Mouse (Mus musculus): ENCODE results near the gene Spdl1. TPM values are rescaled to one million over a fixed set of nuclear protein-coding genes. Genes with fewer than 3 reads are reported as not detected.

The Spdl1 gene
- polyA plus RNA-seq (2014; fragmentation: Nextera tagmentation; extraction: Ambion mirVana) = 23.9 and 26.3 TPM in 2 replicates

GRCm38 (mm10) chr11:34833318-34834086 is at the start of gene Spdl1:
TSS of gene Spdl1 (minus strand) at chr11:34833641.
- WGBS = under 1% methylated on average over 49 of the region's 49 CpGs
- H3K4me1 ChIP-seq (ENCODE audit: control insufficient read depth, insufficient read depth, low read length) = peaks cover 8% of the 10 kb centered on the region
- H3K27ac ChIP-seq (ENCODE audit: low read depth, low read length) = no peak within 1 kb of the TSS
- ATAC-seq (ENCODE audit: insufficient read depth, low FRiP score, low TSS enrichment) (peak; percentile 94), DNase-seq (ENCODE audit: low spot score) (peak; percentile 97)
- no peaks in the 10 kb centered on the region for H3K27me3 ChIP-seq (ENCODE audit: control insufficient read depth, insufficient read depth, low read length)
- peak within 1 kb of the TSS; percentile 79 for H3K9ac ChIP-seq (ENCODE audit: low read length)
- H3K4me3 ChIP-seq (ENCODE audit: low read depth, low read length) = peak within 1 kb of the TSS; percentile 66
- H3K4me2 ChIP-seq (ENCODE audit: low read depth) = peak within 1 kb of the TSS; percentile 76
- peaks cover 5% of the 10 kb centered on the region; the same call in 1 of the 2 replicates for H3K36me3 ChIP-seq (ENCODE audit: control insufficient read depth, insufficient read depth, low read length)
- no peaks in the 10 kb centered on the region for H3K9me3 ChIP-seq (ENCODE audit: control insufficient read depth, low read length)

- H3K36me3 ChIP-seq (ENCODE audit: control insufficient read depth, insufficient read depth, low read length) = no peaks in the 10 kb centered on the region
- no peak for ATAC-seq (ENCODE audit: insufficient read depth, low FRiP score, low TSS enrichment)
- no peaks in the 10 kb centered on the region for H3K27me3 ChIP-seq (ENCODE audit: control insufficient read depth, insufficient read depth, low read length)
- DNase-seq (ENCODE audit: low spot score) = no peak
- no peak overlapping the region for H3K27ac ChIP-seq (ENCODE audit: low read depth, low read length)
- H3K4me2 ChIP-seq (ENCODE audit: low read depth) = no peak overlapping the region
- WGBS = 54% methylated on average over 5 of the region's 5 CpGs
- H3K4me3 ChIP-seq (ENCODE audit: low read depth, low read length) = no peak overlapping the region
- H3K4me1 ChIP-seq (ENCODE audit: control insufficient read depth, insufficient read depth, low read length) = no peaks in the 10 kb centered on the region
- no peaks in the 10 kb centered on the region for H3K9me3 ChIP-seq (ENCODE audit: control insufficient read depth, low read length)
- no peak overlapping the region for H3K9ac ChIP-seq (ENCODE audit: low read length)
These were observed 48.1 kb upstream of the Spdl1 start for GRCm38 (mm10) chr11:34881528-34881927.

- H3K4me2 ChIP-seq (ENCODE audit: low read depth) = no peak overlapping the region
- no peak for DNase-seq (ENCODE audit: low spot score)
- H3K27ac ChIP-seq (ENCODE audit: low read depth, low read length) = no peak overlapping the region
- no peaks in the 10 kb centered on the region for H3K27me3 ChIP-seq (ENCODE audit: control insufficient read depth, insufficient read depth, low read length)
- H3K36me3 ChIP-seq (ENCODE audit: control insufficient read depth, insufficient read depth, low read length) = no peaks in the 10 kb centered on the region
- 78% methylated on average over 1 of the region's 1 CpGs for WGBS
- H3K9me3 ChIP-seq (ENCODE audit: control insufficient read depth, low read length) = no peaks in the 10 kb centered on the region
- no peaks in the 10 kb centered on the region for H3K4me1 ChIP-seq (ENCODE audit: control insufficient read depth, insufficient read depth, low read length)
- no peak for ATAC-seq (ENCODE audit: insufficient read depth, low FRiP score, low TSS enrichment)
- no peak overlapping the region for H3K4me3 ChIP-seq (ENCODE audit: low read depth, low read length)
- H3K9ac ChIP-seq (ENCODE audit: low read length) = no peak overlapping the region
These were observed 46.2 kb upstream of the Spdl1 start for GRCm38 (mm10) chr11:34879678-34880077.

- WGBS = 82% methylated on average over 2 of the region's 2 CpGs
- no peak for ATAC-seq (ENCODE audit: insufficient read depth, low FRiP score, low TSS enrichment)
- no peak overlapping the region for H3K4me3 ChIP-seq (ENCODE audit: low read depth, low read length)
These were observed 40.4 kb upstream of the Spdl1 start for GRCm38 (mm10) chr11:34873861-34874260.

GRCm38 (mm10) chr11:34872432-34872831 is 39.0 kb upstream of the Spdl1 start:
- Histone ChIP-seq H3K36me3 (ENCODE audit: control insufficient read depth, insufficient read depth, low read length) (no peaks in the 10 kb centered on the region), H3K4me1 (ENCODE audit: control insufficient read depth, insufficient read depth, low read length) (no peaks in the 10 kb centered on the region), H3K27ac (ENCODE audit: low read depth, low read length) (no peak overlapping the region), H3K4me3 (ENCODE audit: low read depth, low read length) (no peak overlapping the region), H3K27me3 (ENCODE audit: control insufficient read depth, insufficient read depth, low read length) (no peaks in the 10 kb centered on the region), H3K9ac (ENCODE audit: low read length) (no peak overlapping the region), H3K9me3 (ENCODE audit: control insufficient read depth, low read length) (no peaks in the 10 kb centered on the region), H3K4me2 (ENCODE audit: low read depth) (no peak overlapping the region)
- DNase-seq (ENCODE audit: low spot score) = no peak
- no peak for ATAC-seq (ENCODE audit: insufficient read depth, low FRiP score, low TSS enrichment)
- WGBS = 81% methylated on average over 2 of the region's 2 CpGs

More at GRCm38 (mm10) chr11:34873861-34874260, 40.4 kb upstream of the Spdl1 start:
- Histone ChIP-seq H3K27me3 (ENCODE audit: control insufficient read depth, insufficient read depth, low read length) (no peaks in the 10 kb centered on the region), H3K4me1 (ENCODE audit: control insufficient read depth, insufficient read depth, low read length) (no peaks in the 10 kb centered on the region), H3K27ac (ENCODE audit: low read depth, low read length) (no peak overlapping the region), H3K9ac (ENCODE audit: low read length) (no peak overlapping the region), H3K36me3 (ENCODE audit: control insufficient read depth, insufficient read depth, low read length) (no peaks in the 10 kb centered on the region), H3K4me2 (ENCODE audit: low read depth) (no peak overlapping the region), H3K9me3 (ENCODE audit: control insufficient read depth, low read length) (no peaks in the 10 kb centered on the region)
- DNase-seq (ENCODE audit: low spot score) = no peak

- H3K27me3 ChIP-seq (ENCODE audit: control insufficient read depth, insufficient read depth, low read length) = no peaks in the 10 kb centered on the region
- H3K36me3 ChIP-seq (ENCODE audit: control insufficient read depth, insufficient read depth, low read length) = no peaks in the 10 kb centered on the region
- H3K4me2 ChIP-seq (ENCODE audit: low read depth) = no peak overlapping the region
- no peak overlapping the region for H3K9ac ChIP-seq (ENCODE audit: low read length)
- ATAC-seq (ENCODE audit: insufficient read depth, low FRiP score, low TSS enrichment) (no peak), DNase-seq (ENCODE audit: low spot score) (no peak)
- H3K4me3 ChIP-seq (ENCODE audit: low read depth, low read length) = no peak overlapping the region
- H3K27ac ChIP-seq (ENCODE audit: low read depth, low read length) = no peak overlapping the region
- H3K9me3 ChIP-seq (ENCODE audit: control insufficient read depth, low read length) = no peaks in the 10 kb centered on the region
- WGBS = 81% methylated on average over 3 of the region's 3 CpGs
- no peaks in the 10 kb centered on the region for H3K4me1 ChIP-seq (ENCODE audit: control insufficient read depth, insufficient read depth, low read length)
These were observed 38.5 kb upstream of the Spdl1 start for GRCm38 (mm10) chr11:34871991-34872390.

GRCm38 (mm10) chr11:34871456-34871855 is 38.0 kb upstream of the Spdl1 start:
- Histone ChIP-seq H3K27me3 (ENCODE audit: control insufficient read depth, insufficient read depth, low read length) (no peaks in the 10 kb centered on the region), H3K4me3 (ENCODE audit: low read depth, low read length) (no peak overlapping the region), H3K4me1 (ENCODE audit: control insufficient read depth, insufficient read depth, low read length) (no peaks in the 10 kb centered on the region), H3K27ac (ENCODE audit: low read depth, low read length) (no peak overlapping the region), H3K9ac (ENCODE audit: low read length) (no peak overlapping the region), H3K36me3 (ENCODE audit: control insufficient read depth, insufficient read depth, low read length) (no peaks in the 10 kb centered on the region), H3K4me2 (ENCODE audit: low read depth) (no peak overlapping the region), H3K9me3 (ENCODE audit: control insufficient read depth, low read length) (no peaks in the 10 kb centered on the region)
- DNase-seq (ENCODE audit: low spot score) (no peak), ATAC-seq (ENCODE audit: insufficient read depth, low FRiP score, low TSS enrichment) (no peak)
- 82% methylated on average over 3 of the region's 3 CpGs for WGBS

GRCm38 (mm10) chr11:34868626-34869025 is 35.2 kb upstream of the Spdl1 start:
- Histone ChIP-seq H3K9me3 (ENCODE audit: control insufficient read depth, low read length) (no peaks in the 10 kb centered on the region), H3K4me1 (ENCODE audit: control insufficient read depth, insufficient read depth, low read length) (no peaks in the 10 kb centered on the region), H3K27ac (ENCODE audit: low read depth, low read length) (no peak overlapping the region), H3K9ac (ENCODE audit: low read length) (no peak overlapping the region), H3K36me3 (ENCODE audit: control insufficient read depth, insufficient read depth, low read length) (no peaks in the 10 kb centered on the region), H3K4me2 (ENCODE audit: low read depth) (no peak overlapping the region), H3K4me3 (ENCODE audit: low read depth, low read length) (no peak overlapping the region), H3K27me3 (ENCODE audit: control insufficient read depth, insufficient read depth, low read length) (no peaks in the 10 kb centered on the region)
- DNase-seq (ENCODE audit: low spot score) (no peak), ATAC-seq (ENCODE audit: insufficient read depth, low FRiP score, low TSS enrichment) (no peak)
- WGBS = 50% methylated on average over 6 of the region's 6 CpGs

- no peaks in the 10 kb centered on the region for H3K27me3 ChIP-seq (ENCODE audit: control insufficient read depth, insufficient read depth, low read length)
- ATAC-seq (ENCODE audit: insufficient read depth, low FRiP score, low TSS enrichment) (no peak), DNase-seq (ENCODE audit: low spot score) (no peak)
- 85% methylated on average over 3 of the region's 3 CpGs for WGBS
- no peak overlapping the region for H3K4me3 ChIP-seq (ENCODE audit: low read depth, low read length)
- H3K4me2 ChIP-seq (ENCODE audit: low read depth) = no peak overlapping the region
- no peaks in the 10 kb centered on the region for H3K36me3 ChIP-seq (ENCODE audit: control insufficient read depth, insufficient read depth, low read length)
- H3K9ac ChIP-seq (ENCODE audit: low read length) = no peak overlapping the region
- H3K9me3 ChIP-seq (ENCODE audit: control insufficient read depth, low read length) = no peaks in the 10 kb centered on the region
- H3K4me1 ChIP-seq (ENCODE audit: control insufficient read depth, insufficient read depth, low read length) = no peaks in the 10 kb centered on the region
- no peak overlapping the region for H3K27ac ChIP-seq (ENCODE audit: low read depth, low read length)
These were observed 32.4 kb upstream of the Spdl1 start for GRCm38 (mm10) chr11:34865741-34866270.

All from neural tube, embryonic 11.5 days (tissue).